Mouse (Mus musculus) stomach, embryonic 16.5 days (tissue): ENCODE measurements around the gene Src. TPM values are rescaled to one million over a fixed set of nuclear protein-coding genes. Genes with fewer than 3 reads are reported as not detected.

Experiments
- ATAC-seq: fragments of 200-750 bp; cut with Nextera tagmentation; 2 replicates; pipeline ENCODE4 v1.8.0; 2017; ENCODE audit warnings: moderate number of reproducible peaks, moderate TSS enrichment; ENCODE audit not compliant: insufficient read depth, low FRiP score
- H3K27ac ChIP-seq: fragments of 300-500 bp; sonication (generic); 2 replicates; pipeline ENCODE4 v1.5.1; 2014; ENCODE audit warnings: low read length
- H3K27me3 ChIP-seq: fragments of 300-500 bp; sonication (generic); 2 replicates; pipeline ENCODE4 v1.6.1; 2014; ENCODE audit warnings: low read length, control low read depth, mixed read lengths; ENCODE audit not compliant: control insufficient read depth, insufficient read depth
- H3K36me3 ChIP-seq: fragments of 300-500 bp; sonication (generic); 2 replicates; pipeline ENCODE4 v1.6.1; 2014; ENCODE audit warnings: low read length; ENCODE audit not compliant: control insufficient read depth, insufficient read depth
- H3K4me1 ChIP-seq: fragments of 300-500 bp; sonication (generic); 2 replicates; pipeline ENCODE4 v1.6.1; 2014; ENCODE audit warnings: low read length, control low read depth, mixed read lengths; ENCODE audit not compliant: control insufficient read depth, insufficient read depth
- H3K4me2 ChIP-seq: fragments of 300-500 bp; sonication (generic); 2 replicates; pipeline ENCODE4 v1.6.1; 2014; ENCODE audit warnings: low read depth, low read length, mixed read lengths
- H3K4me3 ChIP-seq: fragments of 300-500 bp; sonication (generic); replicated peaks from 2 replicates; pipeline ENCODE4 v1.5.1; 2014; ENCODE audit warnings: mild to moderate bottlenecking, low read length
- H3K9ac ChIP-seq: fragments of 300-500 bp; sonication (generic); 2 replicates; pipeline ENCODE4 v1.6.1; 2014; ENCODE audit warnings: low read length
- H3K9me3 ChIP-seq: fragments of 300-500 bp; sonication (generic); replicated peaks from 2 replicates; pipeline ENCODE4 v1.6.1; 2016; ENCODE audit warnings: low read length, control low read depth; ENCODE audit not compliant: control insufficient read depth
- WGBS: fragments of 180-500 bp; shearing (Covaris S2); extraction: QIAGEN DNeasy Blood & Tissue Kit; methylation state at CpG from one replicate; pipeline ENCODE4 v1.1.7; 2014; 5-methylcytosine and 5-hydroxymethylcytosine counted together
- polyA plus RNA-seq: library from polyadenylated mRNA; unstranded; fragments of >200 nt; fragmentation: Nextera tagmentation; extraction: Ambion mirVana; gene quantifications from 2 replicates; pipeline ENCODE4 v1.2.1, GENCODE M21; 2015

The Src gene
- polyA plus RNA-seq, 1 experiment from 2014 or later: 14.7 TPM

DNA sequence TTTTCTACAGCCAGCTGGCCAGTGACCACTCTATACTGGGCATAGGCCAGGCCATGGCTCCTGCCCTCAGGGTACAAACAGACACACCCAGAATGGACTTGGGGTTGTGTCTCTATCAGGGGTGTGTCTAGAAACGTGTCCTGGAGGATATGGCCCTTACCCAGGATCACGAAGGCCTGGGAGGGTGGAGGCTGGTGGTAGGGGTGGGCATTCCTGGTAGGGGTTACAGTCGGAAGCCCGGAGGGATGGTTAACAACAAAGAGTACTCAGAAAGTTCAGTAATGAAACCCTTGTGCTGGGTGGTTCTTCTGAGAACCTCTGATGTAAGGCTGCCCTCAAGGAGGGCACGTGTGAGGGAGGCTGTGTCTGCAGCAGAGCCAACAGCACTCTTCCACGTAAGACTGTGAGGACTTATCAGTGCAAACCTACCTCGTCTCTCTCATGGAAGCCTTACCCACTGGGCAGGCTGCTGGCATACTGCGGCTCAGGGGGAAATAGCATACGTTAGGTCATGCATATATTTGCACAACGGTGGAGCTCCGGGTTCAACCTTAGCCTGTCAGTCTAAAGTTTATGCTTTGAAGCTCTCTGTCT, 3.9 kb downstream of the Src start:
- H3K27ac ChIP-seq: peak overlapping the region; percentile 97
- no peak; the same call in 1 of the 2 replicates for ATAC-seq
- H3K9me3 ChIP-seq: no peaks in the 10 kb centered on the region
- H3K4me1 ChIP-seq: peaks cover 38% of the 10 kb centered on the region
- no peak overlapping the region for H3K4me3 ChIP-seq
- 51% methylated on average over 11 of the region's 11 CpGs for WGBS
- no peak overlapping the region for H3K9ac ChIP-seq
- H3K36me3 ChIP-seq: no peaks in the 10 kb centered on the region
- H3K4me2 ChIP-seq: no peak overlapping the region
- no peaks in the 10 kb centered on the region for H3K27me3 ChIP-seq

DNA sequence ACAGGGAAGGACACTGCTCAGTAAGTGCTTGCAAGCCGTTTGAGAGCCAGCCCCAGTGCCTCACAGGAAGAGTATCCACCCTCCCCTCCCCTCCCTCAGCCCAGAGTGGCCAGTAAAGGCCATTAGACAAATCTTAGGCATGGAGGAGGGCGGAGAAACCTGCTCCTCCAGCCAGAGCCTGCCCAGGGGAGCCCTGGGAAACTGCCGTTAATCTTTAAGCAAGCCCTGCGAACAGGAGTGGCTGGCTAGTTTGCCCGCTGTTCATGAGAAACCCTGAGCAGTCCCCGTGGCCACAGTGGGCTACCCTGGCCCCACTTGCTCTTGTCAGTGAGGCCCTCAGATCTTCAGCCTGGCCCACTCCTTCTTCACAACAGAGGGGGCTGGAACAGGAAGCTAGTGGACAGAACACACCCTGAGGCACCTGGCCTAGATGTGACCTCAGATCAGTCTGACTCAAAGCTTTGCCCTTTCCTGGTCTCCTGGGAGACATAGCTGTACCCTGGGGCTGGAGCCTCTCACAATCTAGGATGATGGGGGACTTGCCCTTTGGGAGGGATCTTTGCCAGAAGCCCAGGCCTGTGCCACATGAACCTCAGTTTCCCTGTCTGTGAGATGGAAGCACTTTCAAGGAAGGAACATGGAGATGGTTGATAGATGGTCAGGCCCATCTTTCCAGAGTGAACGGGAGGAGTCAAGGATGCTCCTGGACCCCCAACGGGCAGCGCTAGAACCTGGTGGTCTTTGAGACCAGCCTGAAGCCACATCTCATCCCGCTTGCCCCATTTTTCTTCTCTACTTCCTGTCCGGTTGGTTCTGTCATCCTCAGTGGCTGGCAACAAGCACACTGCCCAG, 4.8 kb downstream of the Src start:
- Histone ChIP-seq H3K4me3 (peak overlapping the region; percentile 84), H3K4me1 (peaks cover 44% of the 10 kb centered on the region), H3K4me2 (peak overlapping the region; percentile 87), H3K9me3 (no peaks in the 10 kb centered on the region), H3K36me3 (no peaks in the 10 kb centered on the region; the same call in 1 of the 2 replicates), H3K27me3 (no peaks in the 10 kb centered on the region), H3K27ac (peak overlapping the region; percentile 97), H3K9ac (peak overlapping the region; percentile 99)
- peak; percentile 68 for ATAC-seq
- WGBS: 43% methylated on average over 11 of the region's 11 CpGs

- Histone ChIP-seq H3K36me3 (no peaks in the 10 kb centered on the region; the same call in 1 of the 2 replicates), H3K9ac (peak overlapping the region; percentile 99), H3K4me2 (peak overlapping the region; percentile 87), H3K9me3 (no peaks in the 10 kb centered on the region), H3K27ac (peak overlapping the region; percentile 97), H3K4me1 (peaks cover 44% of the 10 kb centered on the region), H3K4me3 (peak overlapping the region; percentile 84), H3K27me3 (no peaks in the 10 kb centered on the region)
- ATAC-seq: no peak
- 7% methylated on average over 21 of the region's 21 CpGs for WGBS
Measured at GRCm38 (mm10) chr2:157423706-157424125, 5.5 kb downstream of the Src start.

DNA sequence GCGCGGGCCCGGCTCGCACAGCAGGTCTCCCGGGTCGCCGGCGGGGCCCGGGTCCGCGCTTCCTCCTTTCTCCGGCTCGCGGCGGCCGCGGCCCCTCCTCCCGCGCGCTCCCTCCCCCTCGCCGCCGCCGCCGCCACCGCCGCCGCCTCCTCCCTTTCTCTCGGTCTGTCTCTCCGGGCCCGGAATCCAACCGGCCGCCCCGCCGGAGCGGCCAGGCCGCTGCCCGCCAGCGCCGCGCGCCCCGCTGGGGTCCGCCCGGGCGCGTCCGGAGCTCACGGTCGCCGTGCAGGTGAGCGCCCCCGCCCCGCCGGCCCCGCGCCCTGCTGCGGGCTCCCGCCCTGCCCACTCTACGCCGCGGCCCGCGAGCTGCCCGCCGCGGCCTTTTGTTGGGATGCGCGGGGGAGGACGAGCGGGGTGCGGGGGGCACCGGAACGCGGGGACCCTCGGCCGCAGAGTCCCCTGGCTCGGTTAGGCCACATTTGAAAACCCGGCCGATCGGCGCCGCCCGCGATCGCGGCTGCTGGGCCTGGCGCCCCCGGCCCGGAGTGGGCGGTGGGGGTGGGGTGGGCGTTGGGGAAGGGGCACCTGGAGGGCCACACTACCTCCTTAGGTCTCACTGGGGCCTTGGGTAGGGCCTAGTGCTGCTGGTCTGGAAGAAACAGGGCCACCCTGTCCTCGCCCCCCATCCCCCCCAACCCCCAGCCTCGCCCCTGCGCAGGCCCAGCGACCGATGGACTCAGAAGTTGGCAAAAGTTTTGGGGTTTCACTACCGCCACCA, 6.1 kb downstream of the Src start:
- peaks cover 48% of the 10 kb centered on the region for H3K4me1 ChIP-seq

GRCm38 (mm10) chr2:157424904-157425642, 6.8 kb downstream of the Src start:
- WGBS: 48% methylated on average over 16 of the region's 16 CpGs
- Histone ChIP-seq H3K4me1 (peaks cover 53% of the 10 kb centered on the region), H3K36me3 (no peaks in the 10 kb centered on the region; the same call in 1 of the 2 replicates), H3K9ac (peak overlapping the region; percentile 99), H3K27me3 (no peaks in the 10 kb centered on the region), H3K4me2 (peak overlapping the region; percentile 87), H3K4me3 (peak overlapping the region; percentile 84), H3K9me3 (no peaks in the 10 kb centered on the region), H3K27ac (peak overlapping the region; percentile 97)
- ATAC-seq: peak; percentile 10; the same call in 1 of the 2 replicates

More for the DNA sequence above, 6.1 kb downstream of the Src start:
- Histone ChIP-seq H3K27me3 (no peaks in the 10 kb centered on the region), H3K4me3 (peak overlapping the region; percentile 84), H3K9ac (peak overlapping the region; percentile 99), H3K36me3 (no peaks in the 10 kb centered on the region; the same call in 1 of the 2 replicates), H3K4me2 (peak overlapping the region; percentile 87), H3K9me3 (no peaks in the 10 kb centered on the region), H3K27ac (peak overlapping the region; percentile 97)
- ATAC-seq: no peak
- WGBS: 1% methylated on average over 57 of the region's 98 CpGs

DNA sequence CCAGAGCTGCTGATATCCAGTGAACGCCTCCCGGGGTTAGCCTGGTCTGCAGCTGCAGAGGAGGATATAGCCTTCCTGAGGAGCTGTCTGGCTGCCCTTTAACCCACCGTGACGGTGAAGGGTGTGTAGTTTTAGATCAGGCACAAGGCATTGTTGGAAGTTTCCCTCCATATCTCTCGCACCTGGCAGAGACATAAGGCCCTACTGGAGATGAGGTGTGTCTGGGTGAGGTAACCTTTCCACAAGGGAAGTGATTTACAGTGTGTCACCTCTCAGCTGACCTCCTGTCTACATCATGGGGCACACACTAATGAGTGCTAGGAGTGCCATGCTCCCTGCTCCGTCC, 7.4 kb downstream of the Src start:
- Histone ChIP-seq H3K27ac (peak overlapping the region; percentile 97), H3K4me2 (peak overlapping the region; percentile 87), H3K9ac (peak overlapping the region; percentile 99), H3K27me3 (no peaks in the 10 kb centered on the region), H3K4me3 (peak overlapping the region; percentile 84), H3K4me1 (peaks cover 58% of the 10 kb centered on the region), H3K36me3 (no peaks in the 10 kb centered on the region; the same call in 1 of the 2 replicates), H3K9me3 (no peaks in the 10 kb centered on the region)
- 67% methylated on average over 6 of the region's 6 CpGs for WGBS
- ATAC-seq: peak; percentile 33; the same call in 1 of the 2 replicates

DNA sequence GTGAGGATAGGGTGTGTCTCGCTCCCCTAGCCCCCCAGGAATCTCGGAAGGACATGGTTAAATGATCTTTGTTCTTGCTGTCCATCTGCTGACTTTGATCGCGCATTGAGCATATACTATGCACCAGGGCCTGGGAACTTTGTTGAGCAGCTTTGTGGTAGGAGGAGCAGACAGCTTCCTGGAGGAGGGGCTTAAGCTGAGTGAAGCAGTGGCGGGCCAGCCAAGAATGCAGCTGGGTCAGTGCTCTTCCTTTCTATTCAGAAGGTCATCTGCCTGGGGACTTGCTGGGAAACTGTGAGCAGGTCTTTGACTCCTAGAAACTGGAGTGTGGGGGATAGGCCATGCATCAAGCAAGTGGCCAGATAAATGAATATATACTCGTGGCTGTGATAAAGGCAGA, 7.9 kb downstream of the Src start:
- Histone ChIP-seq H3K9ac (no peak overlapping the region), H3K27ac (peak overlapping the region; percentile 67; the same call in 1 of the 2 replicates), H3K9me3 (no peaks in the 10 kb centered on the region), H3K4me1 (peaks cover 62% of the 10 kb centered on the region), H3K4me3 (no peak overlapping the region), H3K4me2 (peak overlapping the region; percentile 87), H3K36me3 (no peaks in the 10 kb centered on the region; the same call in 1 of the 2 replicates), H3K27me3 (no peaks in the 10 kb centered on the region)
- WGBS: 69% methylated on average over 6 of the region's 6 CpGs
- ATAC-seq: no peak

- WGBS: 84% methylated on average over 5 of the region's 5 CpGs
- Histone ChIP-seq H3K27me3 (no peaks in the 10 kb centered on the region), H3K4me1 (peaks cover 72% of the 10 kb centered on the region), H3K4me3 (no peak overlapping the region), H3K9me3 (no peaks in the 10 kb centered on the region), H3K27ac (peak overlapping the region; percentile 30; the same call in 1 of the 2 replicates), H3K4me2 (no peak overlapping the region), H3K36me3 (no peaks in the 10 kb centered on the region; the same call in 1 of the 2 replicates), H3K9ac (no peak overlapping the region)
- no peak for ATAC-seq
Measured at GRCm38 (mm10) chr2:157427164-157427563, 8.9 kb downstream of the Src start.
